9 mouse cellular contexts compared by ENCODE assay signal in genomic region chr10:7118258-7119077, GRCm38 (mm10).
DNase-seq lines count a peak whose midpoint lies in the region; ATAC-seq lines count a peak whose summit lies in the region.
"Had no signal": no experiment of that assay in that cellular context is flagged by ENCODE, and none has a peak within 500 bp of the region (broad histone marks: within the 10 kb centered on the region; RNA-seq: fewer than 3 reads in every experiment).

No protein-coding gene starts in this region.

- DNase-seq in liver: peak; percentile 10
- peak; percentile 69 for DNase-seq in gastrocnemius, postnatal 10 days
- no peak for DNase-seq in limb, embryonic 10.5 days (ENCODE audit: low spot score)
- no peak for DNase-seq in thymus, postnatal 36 days

- no peak overlapping the region for H3K4me2 ChIP-seq in liver, embryonic 12.5 days
- H3K4me2 ChIP-seq in intestine, embryonic 16.5 days (ENCODE audit: low read depth, low read length): no peak overlapping the region
- H3K4me2 ChIP-seq in neural tube, embryonic 15.5 days: no peak overlapping the region

- no peaks in the 10 kb centered on the region for H3K9me3 ChIP-seq in liver, embryonic 12.5 days (replicated peaks)
- H3K9me3 ChIP-seq in intestine, embryonic 16.5 days (ENCODE audit: control insufficient read depth, low read length): no peaks in the 10 kb centered on the region
- no peaks in the 10 kb centered on the region for H3K9me3 ChIP-seq in limb, embryonic 10.5 days (replicated peaks)
- H3K9me3 ChIP-seq in neural tube, embryonic 15.5 days (replicated peaks): no peaks in the 10 kb centered on the region

- peaks cover 28% of the 10 kb centered on the region for H3K36me3 ChIP-seq in liver, embryonic 12.5 days
- peaks cover 11% of the 10 kb centered on the region for H3K36me3 ChIP-seq in intestine, embryonic 16.5 days (ENCODE audit: control insufficient read depth, insufficient read depth, low read length)
- peaks cover 21% of the 10 kb centered on the region for H3K36me3 ChIP-seq in limb, embryonic 10.5 days
- no peaks in the 10 kb centered on the region for H3K36me3 ChIP-seq in neural tube, embryonic 15.5 days

- WGBS in liver, embryonic 12.5 days (ENCODE audit: insufficient replicate concordance): 72% methylated on average over 10 of the region's 10 CpGs
- 51% methylated on average over 10 of the region's 10 CpGs for whole genome bisulfite sequencing in intestine, embryonic 16.5 days
- 77% methylated on average over 10 of the region's 10 CpGs for WGBS in limb, embryonic 10.5 days
- WGBS in neural tube, embryonic 15.5 days: 82% methylated on average over 10 of the region's 10 CpGs

- no peak overlapping the region; the same call in 1 of the 2 replicates for H3K27ac ChIP-seq in liver, embryonic 12.5 days
- H3K27ac ChIP-seq in intestine, embryonic 16.5 days (ENCODE audit: low read length): peak overlapping the region; percentile 66
- peak overlapping the region; percentile 67; the same call in 1 of the 2 replicates for H3K27ac ChIP-seq in limb, embryonic 10.5 days
- H3K27ac ChIP-seq in neural tube, embryonic 15.5 days (replicated peaks): 0 out of 2 replicates have a peak overlapping the region, but pooled peaks have one; percentile 28
- H3K27ac ChIP-seq: macrophage had no signal

- no peak overlapping the region for H3K9ac ChIP-seq in liver, embryonic 12.5 days
- H3K9ac ChIP-seq in intestine, embryonic 16.5 days (ENCODE audit: low read depth, low read length): no peak overlapping the region
- no peak overlapping the region for H3K9ac ChIP-seq in neural tube, embryonic 15.5 days (replicated peaks)

- no peak for ATAC-seq in liver, embryonic 12.5 days
- peak; percentile 80 for ATAC-seq in cerebellum, adult (ENCODE audit: insufficient number of reproducible peaks, low FRiP score, low TSS enrichment)
- peak; percentile 74 for ATAC-seq in intestine, embryonic 16.5 days
- peak; percentile 31; the same call in 1 of the 2 replicates for ATAC-seq in neural tube, embryonic 15.5 days (ENCODE audit: low FRiP score)

- no peaks in the 10 kb centered on the region for H3K27me3 ChIP-seq in liver, embryonic 12.5 days (replicated peaks)
- no peaks in the 10 kb centered on the region for H3K27me3 ChIP-seq in intestine, embryonic 16.5 days (replicated peaks; ENCODE audit: control insufficient read depth, insufficient read depth, low read length)
- no peaks in the 10 kb centered on the region for H3K27me3 ChIP-seq in limb, embryonic 10.5 days (ENCODE audit: low read depth, poor library complexity, severe bottlenecking)
- H3K27me3 ChIP-seq in neural tube, embryonic 15.5 days (replicated peaks): no peaks in the 10 kb centered on the region

- H3K4me3 ChIP-seq in liver, embryonic 12.5 days: no peak overlapping the region
- H3K4me3 ChIP-seq in intestine, embryonic 16.5 days (ENCODE audit: low read length): no peak overlapping the region
- H3K4me3 ChIP-seq in limb, embryonic 10.5 days: no peak overlapping the region
- H3K4me3 ChIP-seq in neural tube, embryonic 15.5 days (replicated peaks): no peak overlapping the region

- peaks cover 3% of the 10 kb centered on the region; the same call in 1 of the 2 replicates for H3K4me1 ChIP-seq in liver, embryonic 12.5 days
- H3K4me1 ChIP-seq in intestine, embryonic 16.5 days (ENCODE audit: control insufficient read depth, insufficient read depth, low read length): peaks cover 10% of the 10 kb centered on the region
- peaks cover 12% of the 10 kb centered on the region for H3K4me1 ChIP-seq in limb, embryonic 10.5 days
- H3K4me1 ChIP-seq in neural tube, embryonic 15.5 days: peaks cover 5% of the 10 kb centered on the region; the same call in 1 of the 2 replicates

Comparison
In these comparisons a context has a peak if more than half of its experiments do, and no peak if none do; other contexts are left out.
1. DNase-seq: peak in liver (single experiment) and gastrocnemius, postnatal 10 days (single experiment); none in limb, embryonic 10.5 days (single experiment) and thymus, postnatal 36 days (0 of 2).